Comparison of ENCODE assay signal across 21 mouse cellular contexts in genomic region chr17:71913188-71913587, GRCm38 (mm10).
DNase-seq lines count a peak whose midpoint lies in the region; ATAC-seq and TF ChIP-seq lines count a peak whose summit lies in the region.
"Had no signal": no experiment of that assay in that cellular context is flagged by ENCODE, and none has a peak within 500 bp of the region (broad histone marks: within the 10 kb centered on the region; RNA-seq: fewer than 3 reads in every experiment).

No protein-coding gene starts in this region.

- DNase-seq in ES-E14 (ENCODE audit: low read depth, low spot score) (peak; percentile 28), R1 (ENCODE audit: low read depth, low spot score) (peak; percentile 54)
- peak; percentile 42 for DNase-seq in fat pad, adult 2 months (ENCODE audit: extremely low read depth, low read depth, low spot score)
- no peak for DNase-seq in urinary bladder, adult 18-20 months (ENCODE audit: low spot score in 2 of 2)
- no peak for DNase-seq in ovary, adult 18-20 months (ENCODE audit: low spot score)
- DNase-seq in kidney, adult 18-20 months = no peak
- DNase-seq: adrenal gland, postnatal 14 days; cerebellum, adult 9-10 months; kidney, adult 9 months; kidney, postnatal 36 days; thymus, adult 18-20 months had no signal

- in situ Hi-C loops in ES-E14 (cut with MboI; ENCODE audit: low sequenced_read_pairs in 2 of 2, unreplicated experiment in 2 of 2) = no loop called here

- 35% methylated on average over 3 of the region's 3 CpGs for WGBS in stomach, embryonic 14.5 days

- H3K4me2 ChIP-seq in stomach, embryonic 14.5 days (replicated peaks; ENCODE audit: low read depth, low read length) = no peak overlapping the region
- H3K4me2 ChIP-seq: embryonic facial prominence, embryonic 15.5 days; forebrain, embryonic 15.5 days; heart, embryonic 13.5 days; hindbrain, embryonic 12.5 days; neural tube, embryonic 15.5 days had no signal

- ATAC-seq in stomach, embryonic 14.5 days (ENCODE audit: insufficient number of reproducible peaks, insufficient read depth, low FRiP score, low read depth) = peak; percentile 51
- ATAC-seq: activated CD4-positive, CD25-positive, alpha-beta regulatory T cell, adult 4 months; forebrain, embryonic 15.5 days had no signal

- H3K27me3 ChIP-seq in stomach, embryonic 14.5 days (ENCODE audit: control insufficient read depth, insufficient read depth, low read length) = no peaks in the 10 kb centered on the region
- H3K27me3 ChIP-seq: embryonic facial prominence, embryonic 15.5 days; forebrain, embryonic 15.5 days; heart, embryonic 13.5 days; hindbrain, embryonic 12.5 days; neural tube, embryonic 15.5 days had no signal

- no peak overlapping the region for H3K4me3 ChIP-seq in ES-E14 (ENCODE audit: insufficient read depth in 1 of 2, low read depth in 1 of 2, low read length in 2 of 2, poor library complexity in 1 of 2, severe bottlenecking in 1 of 2)
- H3K4me3 ChIP-seq in stomach, embryonic 14.5 days (ENCODE audit: low read depth, low read length) = no peak overlapping the region
- H3K4me3 ChIP-seq: embryonic facial prominence, embryonic 15.5 days; forebrain, embryonic 15.5 days; heart, embryonic 13.5 days; hindbrain, embryonic 12.5 days; midbrain, embryonic 10.5 days; neural tube, embryonic 15.5 days had no signal

- H3K27ac ChIP-seq in ES-E14 (ENCODE audit: insufficient read depth, low read depth, low read length, poor library complexity, severe bottlenecking) = no peak overlapping the region
- no peak overlapping the region for H3K27ac ChIP-seq in stomach, embryonic 14.5 days (ENCODE audit: low read length)
- H3K27ac ChIP-seq: embryonic facial prominence, embryonic 15.5 days; forebrain, embryonic 15.5 days; heart, embryonic 13.5 days; hindbrain, embryonic 12.5 days; liver, embryonic 14.5 days; macrophage; midbrain, embryonic 10.5 days; neural tube, embryonic 15.5 days had no signal

- no peak overlapping the region for H3K9ac ChIP-seq in ES-E14 (ENCODE audit: insufficient read depth, low read depth, low read length, poor library complexity, severe bottlenecking)
- H3K9ac ChIP-seq in stomach, embryonic 14.5 days (replicated peaks; ENCODE audit: low read depth, low read length) = no peak overlapping the region
- H3K9ac ChIP-seq: embryonic facial prominence, embryonic 15.5 days; forebrain, embryonic 15.5 days; heart, embryonic 13.5 days; hindbrain, embryonic 12.5 days; liver, embryonic 14.5 days; neural tube, embryonic 15.5 days had no signal

- no peaks in the 10 kb centered on the region for H3K36me3 ChIP-seq in ES-E14 (ENCODE audit: control insufficient read depth, insufficient read depth, low read length, poor library complexity, severe bottlenecking)
- H3K36me3 ChIP-seq in stomach, embryonic 14.5 days (ENCODE audit: control insufficient read depth, insufficient read depth, low read length) = no peaks in the 10 kb centered on the region
- H3K36me3 ChIP-seq: embryonic facial prominence, embryonic 15.5 days; forebrain, embryonic 15.5 days; heart, embryonic 13.5 days; hindbrain, embryonic 12.5 days; midbrain, embryonic 10.5 days; neural tube, embryonic 15.5 days had no signal

- H3K4me1 ChIP-seq in ES-E14 (ENCODE audit: control insufficient read depth in 2 of 2, insufficient read depth in 2 of 2, low read length in 2 of 2, poor library complexity in 1 of 2) = no peaks in the 10 kb centered on the region
- no peaks in the 10 kb centered on the region for H3K4me1 ChIP-seq in stomach, embryonic 14.5 days (ENCODE audit: control insufficient read depth, insufficient read depth, low read length)
- H3K4me1 ChIP-seq: embryonic facial prominence, embryonic 15.5 days; forebrain, embryonic 15.5 days; heart, embryonic 13.5 days; hindbrain, embryonic 12.5 days; neural tube, embryonic 15.5 days had no signal

- H3K9me3 ChIP-seq in ES-E14 (ENCODE audit: control insufficient read depth, insufficient read depth, low read depth, low read length) = no peaks in the 10 kb centered on the region
- H3K9me3 ChIP-seq in stomach, embryonic 14.5 days (ENCODE audit: control insufficient read depth, low read depth, low read length) = no peaks in the 10 kb centered on the region
- H3K9me3 ChIP-seq: embryonic facial prominence, embryonic 15.5 days; forebrain, embryonic 15.5 days; heart, embryonic 13.5 days; hindbrain, embryonic 12.5 days; midbrain, embryonic 10.5 days; neural tube, embryonic 15.5 days had no signal

TF ChIP-seq in ES-E14, 5 proteins besides CTCF, POLR2A, EP300 and RAD21:
- TF ChIP-seq ZNF384 (IDR thresholded peaks at IDR 0.05; ENCODE audit: low read depth, low read length) = no peak
- no peak for TF ChIP-seq HCFC1 (IDR thresholded peaks at IDR 0.05; ENCODE audit: borderline replicate concordance, insufficient read depth, low read length)
- no peak for TF ChIP-seq CHD2 (IDR thresholded peaks at IDR 0.05; ENCODE audit: low read depth, low read length)
- TF ChIP-seq MAFK (IDR thresholded peaks at IDR 0.05; ENCODE audit: insufficient read depth, low read depth, low read length) = peak; percentile 30; the same call in 1 of the 2 replicates
- no peak for TF ChIP-seq ZC3H11A (IDR thresholded peaks at IDR 0.05; ENCODE audit: borderline replicate concordance, low read depth, low read length)

Comparison
In these comparisons a context has a peak if more than half of its experiments do, and no peak if none do; other contexts are left out.
1. DNase-seq: peak in ES-E14 (single experiment), R1 (single experiment) and fat pad, adult 2 months (single experiment); none in urinary bladder, adult 18-20 months (0 of 2), ovary, adult 18-20 months (single experiment) and kidney, adult 18-20 months (single experiment).